Mouse (Mus musculus) hindbrain, embryonic 14.5 days (tissue): ENCODE measurements around the gene Lmf1. TPM values are rescaled to one million over a fixed set of nuclear protein-coding genes. Genes with fewer than 3 reads are reported as not detected.

Experiments
- ATAC-seq: fragments of 200-750 bp; cut with Nextera tagmentation; 2 replicates; pipeline ENCODE4 v1.8.0; 2017; ENCODE audit warnings: moderate number of reproducible peaks, mild to moderate bottlenecking, moderate TSS enrichment, moderate library complexity; ENCODE audit not compliant: low FRiP score
- DNase-seq: peaks from one replicate; pipeline ENCODE4 v3.0.0-alpha.2; 2015; ENCODE audit warnings: low spot score
- H3K27ac ChIP-seq: fragments of 300-500 bp; sonication (generic); 2 replicates; pipeline ENCODE4 v1.5.1; 2014; ENCODE audit warnings: mild to moderate bottlenecking, moderate library complexity
- H3K27me3 ChIP-seq: fragments of 300-500 bp; sonication (generic); 2 replicates; pipeline ENCODE4 v1.6.1; 2014; ENCODE audit warnings: mild to moderate bottlenecking, low read length, mixed read lengths; ENCODE audit not compliant: control insufficient read depth, insufficient read depth
- H3K36me3 ChIP-seq: fragments of 300-500 bp; sonication (generic); replicated peaks from 2 replicates; pipeline ENCODE4 v1.6.1; 2014; ENCODE audit not compliant: control insufficient read depth, insufficient read depth
- H3K4me1 ChIP-seq: fragments of 300-500 bp; sonication (generic); replicated peaks from 2 replicates; pipeline ENCODE4 v1.6.1; 2014; ENCODE audit warnings: antibody characterized with exemption, low read length, mixed read lengths; ENCODE audit not compliant: control insufficient read depth, insufficient read depth
- H3K4me2 ChIP-seq: fragments of 300-500 bp; sonication (generic); replicated peaks from 2 replicates; pipeline ENCODE4 v1.6.1; 2014; ENCODE audit warnings: mild to moderate bottlenecking, moderate library complexity
- H3K4me3 ChIP-seq: fragments of 300-500 bp; sonication (generic); replicated peaks from 2 replicates; pipeline ENCODE4 v1.5.1; 2014; ENCODE audit warnings: mild to moderate bottlenecking, low read length
- H3K9ac ChIP-seq: fragments of 300-500 bp; sonication (generic); 2 replicates; pipeline ENCODE4 v1.6.1; 2014
- H3K9me3 ChIP-seq: fragments of 300-500 bp; sonication (generic); 2 replicates; pipeline ENCODE4 v1.6.1; 2016; ENCODE audit warnings: low read length; ENCODE audit not compliant: control insufficient read depth
- WGBS: fragments of 180-500 bp; shearing (Covaris S2); extraction: QIAGEN DNeasy Blood & Tissue Kit; methylation state at CpG from one replicate; pipeline ENCODE4 v1.1.7; 2014; 5-methylcytosine and 5-hydroxymethylcytosine counted together
- polyA plus RNA-seq: library from polyadenylated mRNA; unstranded; fragments of >200 nt; fragmentation: Nextera tagmentation; extraction: Ambion mirVana; gene quantifications from 2 replicates; pipeline ENCODE4 v1.2.1, GENCODE M21; 2014

Lmf1 gene
- polyA plus RNA-seq, 1 experiment from 2014 or later = 24.9 TPM

- ATAC-seq = no peak
- H3K4me3 ChIP-seq = no peak overlapping the region; the same call in 1 of the 2 replicates
- peak overlapping the region; percentile 66; the same call in 1 of the 2 replicates for H3K27ac ChIP-seq
Measured at GRCm38 (mm10) chr17:25567261-25567660, 11.6 kb upstream of the Lmf1 start.

GRCm38 (mm10) chr17:25567745-25568144 lies 11.1 kb upstream of the Lmf1 start:
- Histone ChIP-seq H3K4me3 (peak overlapping the region; percentile 49; the same call in 1 of the 2 replicates), H3K27me3 (peaks cover 32% of the 10 kb centered on the region), H3K27ac (peak overlapping the region; percentile 66), H3K9me3 (no peaks in the 10 kb centered on the region), H3K36me3 (no peaks in the 10 kb centered on the region), H3K9ac (peak overlapping the region; percentile 69; the same call in 1 of the 2 replicates), H3K4me2 (peak overlapping the region; percentile 96), H3K4me1 (peaks cover 42% of the 10 kb centered on the region)
- ATAC-seq = no peak
- WGBS = 19% methylated on average over 14 of the region's 14 CpGs
- peak; percentile 83 for DNase-seq

More at GRCm38 (mm10) chr17:25567261-25567660, 11.6 kb upstream of the Lmf1 start:
- Histone ChIP-seq H3K27me3 (peaks cover 32% of the 10 kb centered on the region), H3K9ac (peak overlapping the region; percentile 69; the same call in 1 of the 2 replicates), H3K9me3 (no peaks in the 10 kb centered on the region), H3K4me2 (peak overlapping the region; percentile 96), H3K36me3 (no peaks in the 10 kb centered on the region), H3K4me1 (peaks cover 45% of the 10 kb centered on the region)
- 73% methylated on average over 13 of the region's 13 CpGs for WGBS
- no peak for DNase-seq

- peak overlapping the region; percentile 69; the same call in 1 of the 2 replicates for H3K9ac ChIP-seq
- ATAC-seq = no peak; the same call in 1 of the 2 replicates
Measured at GRCm38 (mm10) chr17:25568206-25568605, 10.7 kb upstream of the Lmf1 start.

GRCm38 (mm10) chr17:25568880-25569279 lies 10.0 kb upstream of the Lmf1 start:
- DNase-seq = no peak
- peak overlapping the region; percentile 69 for H3K9ac ChIP-seq
- H3K4me2 ChIP-seq = peak overlapping the region; percentile 96
- H3K4me1 ChIP-seq = peaks cover 35% of the 10 kb centered on the region
- ATAC-seq = no peak
- peaks cover 32% of the 10 kb centered on the region for H3K27me3 ChIP-seq
- no peaks in the 10 kb centered on the region for H3K36me3 ChIP-seq
- peak overlapping the region; percentile 49 for H3K4me3 ChIP-seq
- peak overlapping the region; percentile 66 for H3K27ac ChIP-seq
- WGBS = 66% methylated on average over 11 of the region's 11 CpGs
- no peaks in the 10 kb centered on the region for H3K9me3 ChIP-seq

More at GRCm38 (mm10) chr17:25568206-25568605, 10.7 kb upstream of the Lmf1 start:
- Histone ChIP-seq H3K27me3 (peaks cover 32% of the 10 kb centered on the region), H3K36me3 (no peaks in the 10 kb centered on the region), H3K4me1 (peaks cover 42% of the 10 kb centered on the region), H3K9me3 (no peaks in the 10 kb centered on the region), H3K4me2 (peak overlapping the region; percentile 96), H3K27ac (peak overlapping the region; percentile 66), H3K4me3 (peak overlapping the region; percentile 49)
- WGBS = 35% methylated on average over 10 of the region's 10 CpGs
- DNase-seq = no peak

GRCm38 (mm10) chr17:25569833-25570647 lies 8.8 kb upstream of the Lmf1 start:
- DNase-seq = no peak

GRCm38 (mm10) chr17:25570648-25571452 lies 8.0 kb upstream of the Lmf1 start, which contains the start of gene Sox8:
TSS of gene Sox8 (minus strand) at chr17:25570686.
- no peaks in the 10 kb centered on the region for H3K9me3 ChIP-seq
- under 1% methylated on average over 61 of the region's 61 CpGs for WGBS
- H3K4me1 ChIP-seq = peaks cover 24% of the 10 kb centered on the region
- no peaks in the 10 kb centered on the region for H3K36me3 ChIP-seq
- peaks cover 32% of the 10 kb centered on the region for H3K27me3 ChIP-seq
- ATAC-seq (peak; percentile 61), DNase-seq (peak; percentile 71)
- no peak within 1 kb of the TSS for H3K27ac ChIP-seq
- H3K9ac ChIP-seq = peak within 1 kb of the TSS; percentile 69
- H3K4me2 ChIP-seq = peak within 1 kb of the TSS; percentile 96
- peak within 1 kb of the TSS; percentile 49 for H3K4me3 ChIP-seq

More at GRCm38 (mm10) chr17:25569833-25570647, 8.8 kb upstream of the Lmf1 start:
- Histone ChIP-seq H3K4me1 (peaks cover 29% of the 10 kb centered on the region), H3K9me3 (no peaks in the 10 kb centered on the region), H3K36me3 (no peaks in the 10 kb centered on the region), H3K27ac (no peak overlapping the region), H3K4me3 (peak overlapping the region; percentile 49), H3K27me3 (peaks cover 32% of the 10 kb centered on the region), H3K9ac (peak overlapping the region; percentile 69), H3K4me2 (peak overlapping the region; percentile 96)
- 2% methylated on average over 54 of the region's 54 CpGs for WGBS
- peak; percentile 22; the same call in 1 of the 2 replicates for ATAC-seq

GRCm38 (mm10) chr17:25571453-25571820 lies 7.4 kb upstream of the Lmf1 start:
- Histone ChIP-seq H3K36me3 (no peaks in the 10 kb centered on the region), H3K27me3 (peaks cover 32% of the 10 kb centered on the region), H3K27ac (no peak overlapping the region), H3K9me3 (no peaks in the 10 kb centered on the region), H3K4me2 (peak overlapping the region; percentile 96), H3K9ac (peak overlapping the region; percentile 69), H3K4me3 (peak overlapping the region; percentile 49), H3K4me1 (peaks cover 24% of the 10 kb centered on the region)
- 4% methylated on average over 8 of the region's 8 CpGs for WGBS
- ATAC-seq (no peak), DNase-seq (no peak)

GRCm38 (mm10) chr17:25575208-25575971 lies 3.5 kb upstream of the Lmf1 start:
- 60% methylated on average over 12 of the region's 12 CpGs for WGBS
- H3K9me3 ChIP-seq = no peaks in the 10 kb centered on the region
- H3K4me3 ChIP-seq = no peak overlapping the region
- no peak overlapping the region for H3K4me2 ChIP-seq
- peaks cover 23% of the 10 kb centered on the region for H3K4me1 ChIP-seq
- H3K27ac ChIP-seq = no peak overlapping the region
- no peak overlapping the region for H3K9ac ChIP-seq
- DNase-seq = no peak
- H3K27me3 ChIP-seq = peaks cover 13% of the 10 kb centered on the region
- no peaks in the 10 kb centered on the region for H3K36me3 ChIP-seq
- ATAC-seq = no peak
